Mouse (Mus musculus) forebrain, embryonic 16.5 days (tissue): ENCODE data around the gene Myo1d. TPM values are rescaled to one million over a fixed set of nuclear protein-coding genes. Genes with fewer than 3 reads are reported as not detected.

Source experiments
- ATAC-seq: fragments of 200-750 bp; cut with Nextera tagmentation; 2 replicates; pipeline ENCODE4 v1.8.0; 2017; ENCODE audit warnings: mild to moderate bottlenecking, moderate library complexity
- H3K27ac ChIP-seq: fragments of 300-500 bp; sonication (generic); 2 replicates; pipeline ENCODE4 v1.5.1; 2014; ENCODE audit warnings: low read length, control low read depth
- H3K27me3 ChIP-seq: fragments of 300-500 bp; sonication (generic); replicated peaks from 2 replicates; pipeline ENCODE4 v1.6.1; 2014; ENCODE audit warnings: low read length; ENCODE audit not compliant: control insufficient read depth, insufficient read depth
- H3K36me3 ChIP-seq: fragments of 300-500 bp; sonication (generic); 2 replicates; pipeline ENCODE4 v1.6.1; 2014; ENCODE audit not compliant: control insufficient read depth, insufficient read depth
- H3K4me1 ChIP-seq: fragments of 300-500 bp; sonication (generic); replicated peaks from 2 replicates; pipeline ENCODE4 v1.6.1; 2014; ENCODE audit warnings: low read length; ENCODE audit not compliant: control insufficient read depth, insufficient read depth
- H3K4me2 ChIP-seq: fragments of 300-500 bp; sonication (generic); 2 replicates; pipeline ENCODE4 v1.6.1; 2014; ENCODE audit warnings: mild to moderate bottlenecking, low read length, control low read depth
- H3K4me3 ChIP-seq: fragments of 300-500 bp; sonication (generic); replicated peaks from 2 replicates; pipeline ENCODE4 v1.5.1; 2014; ENCODE audit warnings: mild to moderate bottlenecking, low read length, control low read depth
- H3K9ac ChIP-seq: fragments of 300-500 bp; sonication (generic); replicated peaks from 2 replicates; pipeline ENCODE4 v1.6.1; 2014; ENCODE audit warnings: low read depth, low read length, control low read depth
- H3K9me3 ChIP-seq: fragments of 300-500 bp; sonication (generic); 2 replicates; pipeline ENCODE4 v1.6.1; 2016; ENCODE audit warnings: low read length; ENCODE audit not compliant: control insufficient read depth
- WGBS: fragments of 180-500 bp; shearing (Covaris S2); extraction: QIAGEN DNeasy Blood & Tissue Kit; methylation state at CpG from one replicate; pipeline ENCODE4 v1.1.7; 2014; 5-methylcytosine and 5-hydroxymethylcytosine counted together
- polyA plus RNA-seq: library from polyadenylated mRNA; unstranded; fragments of >200 nt; fragmentation: Nextera tagmentation; extraction: Ambion mirVana; gene quantifications from 2 replicates; pipeline ENCODE4 v1.2.1, GENCODE M21; 2015

Gene Myo1d
- polyA plus RNA-seq, 1 experiment from 2014 or later = 2.2 TPM

DNA sequence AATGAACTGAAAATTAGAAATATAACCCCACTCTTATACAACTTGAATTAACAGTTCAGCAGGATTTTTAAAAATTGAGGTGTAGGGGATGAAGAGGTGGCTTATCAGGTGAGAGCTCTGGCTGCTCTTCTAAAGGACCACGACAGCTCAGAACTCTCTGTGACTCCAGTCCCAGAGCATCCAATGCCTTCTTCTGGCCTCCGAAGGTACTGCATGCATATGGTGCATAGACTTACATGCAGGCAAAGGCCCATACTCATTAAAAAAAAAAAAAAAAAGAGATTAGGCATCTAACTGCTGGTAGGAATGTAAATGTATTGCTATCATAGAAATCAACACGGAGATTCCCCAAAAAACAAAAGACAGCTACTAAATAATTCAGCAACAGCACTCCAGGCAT, 217.3 kb downstream of the Myo1d start:
- Histone ChIP-seq H3K27ac (no peak overlapping the region), H3K4me1 (peaks cover 21% of the 10 kb centered on the region), H3K9ac (no peak overlapping the region), H3K36me3 (no peaks in the 10 kb centered on the region), H3K9me3 (no peaks in the 10 kb centered on the region), H3K4me3 (no peak overlapping the region), H3K4me2 (no peak overlapping the region), H3K27me3 (no peaks in the 10 kb centered on the region)
- 37% methylated on average over 3 of the region's 3 CpGs for WGBS
- no peak for ATAC-seq

DNA sequence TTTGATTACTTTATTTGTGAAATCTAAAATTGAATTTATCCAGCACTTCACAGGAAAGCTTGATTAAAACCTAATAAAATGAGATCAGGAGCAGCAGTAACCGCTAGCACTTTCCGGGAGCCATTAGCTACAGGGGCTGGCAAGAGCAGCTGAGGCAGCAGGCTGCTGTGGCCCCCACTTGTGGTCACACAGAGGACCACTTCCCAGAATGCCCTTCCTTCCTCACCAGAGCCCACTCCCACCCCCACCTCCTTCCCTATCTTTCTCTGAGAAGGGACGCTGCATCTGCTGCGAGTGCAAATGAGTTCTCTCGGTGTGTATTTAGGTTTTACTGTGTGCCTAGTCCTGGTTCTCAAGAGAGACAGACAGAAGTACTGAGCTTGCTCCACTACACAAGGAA, 219.1 kb downstream of the Myo1d start:
- H3K27me3 ChIP-seq = no peaks in the 10 kb centered on the region

DNA sequence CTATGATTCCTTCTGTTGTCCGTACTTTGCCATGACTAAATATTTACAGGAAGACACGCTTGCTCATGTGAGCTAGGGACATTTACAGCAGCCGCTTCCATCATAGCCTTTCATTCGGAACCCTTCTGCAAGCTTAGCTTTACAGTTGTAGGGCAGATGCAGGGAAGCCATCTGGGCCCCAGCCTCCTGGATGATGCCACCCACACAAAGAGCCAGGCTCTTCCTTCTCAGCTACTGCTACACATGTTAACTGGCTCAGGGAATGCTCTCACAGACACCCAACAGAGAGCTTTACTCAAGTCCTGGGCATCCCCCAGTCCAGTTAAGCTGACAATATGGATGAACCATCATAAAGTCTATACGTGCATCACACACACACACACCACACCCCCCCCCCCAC, 224.4 kb downstream of the Myo1d start:
- Histone ChIP-seq H3K36me3 (no peaks in the 10 kb centered on the region), H3K27ac (no peak overlapping the region), H3K9me3 (no peaks in the 10 kb centered on the region), H3K4me2 (no peak overlapping the region), H3K4me1 (peaks cover 14% of the 10 kb centered on the region), H3K9ac (no peak overlapping the region), H3K4me3 (no peak overlapping the region), H3K27me3 (no peaks in the 10 kb centered on the region)
- WGBS = 94% methylated on average over 5 of the region's 5 CpGs
- ATAC-seq = no peak

More for the DNA sequence above, 219.1 kb downstream of the Myo1d start:
- Histone ChIP-seq H3K27ac (no peak overlapping the region), H3K4me1 (peaks cover 13% of the 10 kb centered on the region), H3K9ac (no peak overlapping the region), H3K36me3 (no peaks in the 10 kb centered on the region), H3K4me2 (no peak overlapping the region), H3K9me3 (no peaks in the 10 kb centered on the region), H3K4me3 (no peak overlapping the region)
- 75% methylated on average over 5 of the region's 5 CpGs for WGBS
- ATAC-seq = no peak

DNA sequence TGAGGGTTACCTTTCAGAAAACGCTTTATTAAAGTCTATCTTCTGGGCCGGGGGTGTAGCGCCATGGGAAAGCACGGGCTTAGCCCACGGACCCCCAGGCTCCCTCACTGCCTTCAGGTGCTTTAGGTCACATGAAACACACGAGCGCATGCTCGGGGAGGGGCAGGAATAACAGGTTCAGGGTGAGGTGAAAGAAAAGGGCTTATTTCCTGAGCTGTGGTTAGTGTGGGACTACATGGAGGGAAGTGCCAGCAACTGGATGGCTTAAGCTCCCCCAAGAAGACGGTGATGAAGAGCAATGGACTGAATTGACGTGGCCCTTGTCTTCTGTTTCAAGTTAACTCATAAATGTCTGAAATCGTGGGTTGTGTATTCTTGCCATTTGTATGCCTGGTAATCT, 226.8 kb downstream of the Myo1d start:
- Histone ChIP-seq H3K4me1 (peaks cover 22% of the 10 kb centered on the region), H3K9me3 (no peaks in the 10 kb centered on the region), H3K27me3 (no peaks in the 10 kb centered on the region), H3K36me3 (no peaks in the 10 kb centered on the region), H3K4me2 (no peak overlapping the region), H3K27ac (no peak overlapping the region), H3K4me3 (no peak overlapping the region), H3K9ac (no peak overlapping the region)
- no peak for ATAC-seq
- 83% methylated on average over 11 of the region's 11 CpGs for WGBS

DNA sequence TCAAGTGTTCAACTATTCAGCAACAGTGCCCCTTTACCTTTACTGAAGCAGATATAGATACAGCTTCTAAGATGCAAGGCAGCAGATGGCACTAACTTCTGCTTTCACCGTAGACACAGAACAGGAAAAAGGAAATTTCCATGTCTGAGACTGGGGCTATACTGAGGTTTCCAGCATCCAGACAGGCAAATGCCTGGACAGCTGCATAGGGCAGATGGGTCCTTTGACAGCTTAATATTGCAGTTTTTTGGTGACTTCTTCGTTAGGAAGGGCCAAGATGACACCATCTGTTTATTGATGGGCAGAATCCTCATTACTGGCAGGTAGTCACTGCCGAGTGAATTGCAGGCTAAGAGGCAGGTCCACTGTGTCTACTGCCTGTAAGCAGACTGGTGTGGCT, 228.2 kb downstream of the Myo1d start:
- no peak overlapping the region; the same call in 1 of the 2 replicates for H3K9ac ChIP-seq
- H3K4me1 ChIP-seq = peaks cover 22% of the 10 kb centered on the region
- H3K9me3 ChIP-seq = no peaks in the 10 kb centered on the region
- H3K27me3 ChIP-seq = no peaks in the 10 kb centered on the region
- no peaks in the 10 kb centered on the region for H3K36me3 ChIP-seq
- no peak overlapping the region for H3K4me3 ChIP-seq
- ATAC-seq = peak; percentile 75
- 34% methylated on average over 3 of the region's 3 CpGs for WGBS
- H3K27ac ChIP-seq = peak overlapping the region; percentile 70
- H3K4me2 ChIP-seq = no peak overlapping the region

DNA sequence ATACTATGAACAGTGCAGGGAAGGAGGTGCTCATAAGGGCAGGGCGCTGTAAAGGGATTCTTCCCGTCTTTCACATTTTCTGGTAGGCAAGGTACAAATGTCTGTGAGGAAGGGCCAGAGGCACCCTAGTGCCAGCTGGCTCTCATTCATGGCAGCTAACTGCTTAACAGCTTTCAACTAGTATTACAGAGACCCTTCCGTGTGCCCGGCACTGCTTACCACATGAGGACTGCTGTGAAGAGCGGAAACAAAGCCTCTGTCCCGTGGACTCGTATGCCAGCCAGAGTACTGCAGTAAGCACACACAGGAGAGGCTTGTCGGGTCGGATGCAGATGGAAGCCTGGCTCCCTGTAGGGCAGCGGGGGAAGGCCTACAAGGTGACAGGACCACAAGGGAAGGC, 229.6 kb downstream of the Myo1d start:
- ATAC-seq = peak; percentile 68
- H3K36me3 ChIP-seq = no peaks in the 10 kb centered on the region
- H3K4me1 ChIP-seq = peaks cover 22% of the 10 kb centered on the region
- H3K27ac ChIP-seq = peak overlapping the region; percentile 73
- H3K4me2 ChIP-seq = no peak overlapping the region
- no peak overlapping the region for H3K4me3 ChIP-seq
- no peaks in the 10 kb centered on the region for H3K27me3 ChIP-seq
- peak overlapping the region; percentile 15; the same call in 1 of the 2 replicates for H3K9ac ChIP-seq
- no peaks in the 10 kb centered on the region for H3K9me3 ChIP-seq
- 32% methylated on average over 10 of the region's 10 CpGs for WGBS

DNA sequence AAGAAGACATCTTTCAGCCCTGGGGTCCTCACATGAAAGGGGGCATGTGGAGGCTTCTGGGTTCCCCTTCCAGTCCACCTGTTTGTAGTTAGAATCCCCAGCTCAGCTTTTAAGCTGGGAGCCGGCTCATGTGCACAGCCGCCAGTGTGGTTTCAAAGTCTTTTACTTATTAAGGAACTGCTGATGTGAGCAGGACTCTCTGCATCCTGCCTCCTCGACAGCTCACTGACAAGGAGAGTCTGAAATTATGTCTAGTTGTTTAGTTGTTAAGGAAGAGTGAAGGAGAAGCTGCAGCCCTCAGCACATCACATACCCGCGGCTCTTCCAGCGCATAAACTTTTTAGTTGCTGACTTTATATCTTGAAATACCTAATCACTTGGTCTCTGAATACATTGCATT, 230.0 kb downstream of the Myo1d start:
- H3K27ac ChIP-seq = peak overlapping the region; percentile 73
- H3K4me3 ChIP-seq = no peak overlapping the region
- no peak overlapping the region for H3K4me2 ChIP-seq
- no peaks in the 10 kb centered on the region for H3K9me3 ChIP-seq
- peaks cover 22% of the 10 kb centered on the region for H3K4me1 ChIP-seq
- peak; percentile 27; the same call in 1 of the 2 replicates for ATAC-seq
- H3K9ac ChIP-seq = no peak overlapping the region
- 61% methylated on average over 6 of the region's 6 CpGs for WGBS
- H3K27me3 ChIP-seq = no peaks in the 10 kb centered on the region
- H3K36me3 ChIP-seq = no peaks in the 10 kb centered on the region

DNA sequence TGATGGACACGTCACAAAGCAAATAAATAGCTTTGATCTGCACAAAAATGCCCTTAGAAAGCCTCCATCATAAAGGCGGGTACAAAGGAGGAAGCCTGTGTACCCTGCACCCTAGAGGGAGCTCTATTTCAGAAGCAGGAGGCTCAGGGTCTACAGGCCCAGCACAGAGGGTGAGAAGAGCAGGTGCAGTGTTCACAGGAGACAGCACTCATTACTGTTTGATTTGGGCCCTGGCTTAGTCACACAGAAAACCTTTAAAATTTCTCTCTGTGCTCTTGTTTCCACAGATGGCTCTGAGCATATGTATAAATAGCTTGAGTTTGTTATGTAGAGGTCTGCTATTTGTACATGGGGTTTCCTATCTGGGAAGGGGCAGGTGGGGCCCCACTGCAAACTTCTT, 233.6 kb downstream of the Myo1d start:
- Histone ChIP-seq H3K9ac (no peak overlapping the region), H3K27ac (no peak overlapping the region), H3K4me2 (no peak overlapping the region), H3K9me3 (no peaks in the 10 kb centered on the region), H3K27me3 (no peaks in the 10 kb centered on the region), H3K4me1 (peaks cover 14% of the 10 kb centered on the region), H3K4me3 (no peak overlapping the region), H3K36me3 (no peaks in the 10 kb centered on the region)
- 57% methylated on average over 2 of the region's 2 CpGs for WGBS
- no peak for ATAC-seq

DNA sequence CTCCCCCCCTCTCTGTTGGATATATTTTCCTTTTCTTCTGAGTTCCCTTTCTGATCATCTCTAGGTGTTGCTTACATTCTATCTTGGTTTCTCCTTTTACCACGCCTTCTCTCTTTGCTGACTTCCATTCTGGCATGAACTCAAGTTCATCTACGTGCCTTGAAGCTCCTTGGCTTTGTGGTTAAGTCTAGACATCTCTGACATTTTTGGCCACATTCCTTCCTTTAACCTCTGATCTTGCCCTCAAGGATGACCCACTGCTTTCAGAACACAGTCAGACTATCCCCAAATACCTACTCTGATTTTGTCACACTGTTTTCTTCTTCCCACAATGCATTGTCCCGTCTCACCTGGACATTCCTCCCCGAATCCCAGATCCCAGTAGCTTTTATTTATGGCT, 240.8 kb downstream of the Myo1d start:
- Histone ChIP-seq H3K4me3 (no peak overlapping the region), H3K36me3 (no peaks in the 10 kb centered on the region), H3K27ac (no peak overlapping the region), H3K27me3 (no peaks in the 10 kb centered on the region), H3K4me1 (no peaks in the 10 kb centered on the region), H3K4me2 (no peak overlapping the region), H3K9me3 (no peaks in the 10 kb centered on the region), H3K9ac (no peak overlapping the region)
- WGBS = 82% methylated on average over 4 of the region's 4 CpGs
- no peak for ATAC-seq

DNA sequence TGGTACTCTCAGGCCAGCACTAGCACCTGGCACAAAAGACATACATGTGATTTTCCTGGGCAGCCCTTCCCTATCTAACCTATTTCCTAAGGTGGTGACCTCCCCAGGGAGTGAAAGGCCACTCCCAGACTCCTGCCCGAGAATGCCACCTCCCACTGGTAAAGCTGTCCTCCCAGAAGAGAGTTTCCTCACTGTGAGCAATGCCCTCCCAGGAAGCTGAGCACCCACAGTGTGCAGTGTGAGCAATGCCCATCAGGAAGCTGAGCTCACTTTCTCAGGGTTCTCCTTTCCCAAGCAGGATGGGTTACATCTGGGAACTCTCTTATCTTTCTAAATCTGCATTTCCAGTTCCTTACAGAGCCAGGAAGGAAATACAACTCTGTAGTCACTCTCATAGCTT, 246.9 kb downstream of the Myo1d start:
- Histone ChIP-seq H3K4me1 (no peaks in the 10 kb centered on the region; the same call in 1 of the 2 replicates), H3K9me3 (no peaks in the 10 kb centered on the region), H3K4me3 (no peak overlapping the region), H3K27ac (no peak overlapping the region), H3K9ac (no peak overlapping the region), H3K4me2 (no peak overlapping the region), H3K27me3 (no peaks in the 10 kb centered on the region), H3K36me3 (no peaks in the 10 kb centered on the region)
- WGBS = 38% methylated on average over 1 of the region's 1 CpGs
- no peak for ATAC-seq
